Mouse (Mus musculus) small intestine, adult 2 months (tissue): ENCODE results near the gene Cdk6.

Experiments
- CTCF ChIP-seq: fragments of 200-500 bp; IDR thresholded peaks from 2 replicates; pipeline ENCODE4 v1.5.1; 2012; ENCODE audit warnings: low read depth, mild to moderate bottlenecking, control low read depth, inconsistent platforms, low read length, moderate library complexity, mixed read lengths; ENCODE audit not compliant: insufficient replicate concordance, insufficient read length; ENCODE audit errors: extremely low read depth
- POLR2A ChIP-seq: fragments of 200-500 bp; IDR thresholded peaks from 2 replicates; pipeline ENCODE4 v1.6.1; 2012; ENCODE audit warnings: low read depth, mild to moderate bottlenecking, control low read depth, inconsistent platforms, low read length, moderate library complexity

GRCm38 (mm10) chr5:3382343-3383040 lies 41.2 kb downstream of the Cdk6 start:
- no peak for TF ChIP-seq POLR2A
- TF ChIP-seq CTCF = no peak
